Mouse (Mus musculus) v-Abl transformed pro-B cells (cell line): ENCODE results near the gene Mfsd14a.

ENCODE experiments used
- in situ Hi-C, 2 experiments: fragments of 400-800 bp; cut with MboI; formaldehyde crosslinking; loops; one replicate each; pipeline ENCODE4 v1.15.1; 2025; ENCODE audit not compliant: unreplicated experiment in 2 of 2

Gene Mfsd14a

GRCm38 (mm10) chr3:116662463-116662863 lies at the start of gene Mfsd14a:
Mfsd14a (minus strand) TSS chr3:116662677.
- in situ Hi-C loops, result loop anchor here in 1 of 2 experiments (5.0 kb wide), 1 partner anchor 65 kb away; no protein-coding TSS in a partner anchor

- in situ Hi-C loops, result no loop called here
Observed at GRCm38 (mm10) chr3:116711624-116712435, 49.4 kb upstream of the Mfsd14a start.

- in situ Hi-C loops, result no loop called here
Observed at GRCm38 (mm10) chr3:116710941-116711340, 48.5 kb upstream of the Mfsd14a start.

- in situ Hi-C loops, result no loop called here
Observed at GRCm38 (mm10) chr3:116705637-116706204, 43.2 kb upstream of the Mfsd14a start.

GRCm38 (mm10) chr3:116703835-116704234 lies 41.4 kb upstream of the Mfsd14a start:
- in situ Hi-C loops, result no loop called here

- in situ Hi-C loops, result no loop called here
Observed at GRCm38 (mm10) chr3:116702647-116703272, 40.3 kb upstream of the Mfsd14a start.

- in situ Hi-C loops, result no loop called here
Observed at GRCm38 (mm10) chr3:116701601-116702000, 39.1 kb upstream of the Mfsd14a start.

GRCm38 (mm10) chr3:116698786-116699185 lies 36.3 kb upstream of the Mfsd14a start:
- in situ Hi-C loops, result no loop called here

- in situ Hi-C loops, result no loop called here
Observed at GRCm38 (mm10) chr3:116695666-116695985, 33.1 kb upstream of the Mfsd14a start.

GRCm38 (mm10) chr3:116694955-116695665 lies 32.6 kb upstream of the Mfsd14a start:
- in situ Hi-C loops, result no loop called here

- in situ Hi-C loops, result no loop called here
Observed at GRCm38 (mm10) chr3:116694312-116694711, 31.8 kb upstream of the Mfsd14a start.

- in situ Hi-C loops, result no loop called here
Observed at GRCm38 (mm10) chr3:116681160-116681559, 18.7 kb upstream of the Mfsd14a start, which contains the start of gene Gm43191. Gm43191 (minus strand) TSS chr3:116681260.

- in situ Hi-C loops, result loop anchor here in 1 of 2 experiments (5.0 kb wide), 1 partner anchor 67 kb away; no protein-coding TSS in a partner anchor
Observed at GRCm38 (mm10) chr3:116664281-116664680, 1.8 kb upstream of the Mfsd14a start.

GRCm38 (mm10) chr3:116661870-116662414 lies 535 bp downstream of the Mfsd14a start:
- in situ Hi-C loops, result loop anchor here in 1 of 2 experiments (5.0 kb wide), 1 partner anchor 65 kb away; no protein-coding TSS in a partner anchor

- in situ Hi-C loops, result loop anchor here in 1 of 2 experiments (5.0 kb wide), 1 partner anchor 64 kb away; no protein-coding TSS in a partner anchor
Observed at GRCm38 (mm10) chr3:116661288-116661869, 1.1 kb downstream of the Mfsd14a start.

- in situ Hi-C loops, result loop anchor here in 1 of 2 experiments (5.0 kb wide), 1 partner anchor 63 kb away; no protein-coding TSS in a partner anchor
Observed at GRCm38 (mm10) chr3:116659856-116660430, 2.5 kb downstream of the Mfsd14a start.

- in situ Hi-C loops, result no loop called here
Observed at GRCm38 (mm10) chr3:116658928-116659565, 3.4 kb downstream of the Mfsd14a start.

GRCm38 (mm10) chr3:116656184-116656965 lies 6.1 kb downstream of the Mfsd14a start:
- in situ Hi-C loops, result no loop called here
